ENCODE assay signal across 12 mouse cellular contexts in genomic region chr10:71252421-71252820, GRCm38 (mm10). TPM values are rescaled to one million over a fixed set of nuclear protein-coding genes. Genes with fewer than 3 reads are reported as not detected.
DNase-seq lines count a peak whose midpoint lies in the region; TF ChIP-seq lines count a peak whose summit lies in the region.
"Had no signal": no experiment of that assay in that cellular context is flagged by ENCODE, and none has a peak within 500 bp of the region (broad histone marks: within the 10 kb centered on the region; RNA-seq: fewer than 3 reads in every experiment).

No protein-coding gene starts in this region.

- peak overlapping the region; percentile 97 for H3K27ac ChIP-seq in gastrocnemius, adult 2 months
- H3K27ac ChIP-seq: embryonic facial prominence, embryonic 13.5 days; heart, embryonic 15.5 days; hindbrain, embryonic 14.5 days; intestine, embryonic 15.5 days had no signal

- peak; percentile 55 for DNase-seq in gastrocnemius, adult 2 months
- no peak for DNase-seq in gastrocnemius, postnatal 14 days
- peak; percentile 7 for DNase-seq in kidney, postnatal 10 days
- DNase-seq in kidney, postnatal 4 days = no peak
- DNase-seq in B cell, adult 2 months = no peak
- DNase-seq: cerebellum, adult 11 months; kidney, adult 18-20 months had no signal

- intact Hi-C loops in gastrocnemius, adult 2 months (cut with DNase I) = loop anchor here (2.0 kb wide), 1 partner anchor 14 kb away; no protein-coding TSS in a partner anchor
- intact Hi-C loops in gastrocnemius, postnatal 14 days (cut with DNase I; ENCODE audit: low total_unique reads) = no loop called here

- H3K4me3 ChIP-seq in gastrocnemius, adult 2 months = no peak overlapping the region
- no peak overlapping the region for H3K4me3 ChIP-seq in myocyte
- H3K4me3 ChIP-seq: embryonic facial prominence, embryonic 13.5 days; heart, embryonic 15.5 days; intestine, embryonic 15.5 days had no signal

- H3K79me2 ChIP-seq in myocyte (ENCODE audit: control insufficient read depth, insufficient read depth) = no peaks in the 10 kb centered on the region

- H3ac ChIP-seq in myocyte (ENCODE audit: control insufficient read depth, insufficient read length) = no peak overlapping the region

- peak; percentile 53 for TF ChIP-seq CTCF in gastrocnemius, adult 2 months (IDR thresholded peaks at IDR 0.05)

- H3K4me2 ChIP-seq in myocyte (ENCODE audit: low read depth) = no peak overlapping the region
- H3K4me2 ChIP-seq: embryonic facial prominence, embryonic 13.5 days; heart, embryonic 15.5 days; hindbrain, embryonic 14.5 days; intestine, embryonic 15.5 days had no signal

- TF ChIP-seq POLR2A in myocyte (IDR thresholded peaks at IDR 0.05; ENCODE audit: insufficient read length, low read depth) = no peak

- no peaks in the 10 kb centered on the region for H3K27me3 ChIP-seq in myocyte (ENCODE audit: control insufficient read depth, insufficient read depth, insufficient read length)
- H3K27me3 ChIP-seq: embryonic facial prominence, embryonic 13.5 days; heart, embryonic 15.5 days; intestine, embryonic 15.5 days had no signal

- H3K36me3 ChIP-seq in myocyte (ENCODE audit: control insufficient read depth, insufficient read depth) = peaks cover 12% of the 10 kb centered on the region

TF ChIP-seq in myocyte, 11 proteins besides CTCF, POLR2A, EP300 and RAD21:
- TF ChIP-seq USF1 (IDR thresholded peaks at IDR 0.05; ENCODE audit: low read depth) = no peak
- no peak for TF ChIP-seq TCF12 (IDR thresholded peaks at IDR 0.05; ENCODE audit: insufficient read depth, poor library complexity, severe bottlenecking)
- no peak for TF ChIP-seq MYOD1 (IDR thresholded peaks at IDR 0.05; ENCODE audit: control insufficient read depth in 1 of 3, insufficient read length in 2 of 3, low read depth in 2 of 3)
- TF ChIP-seq MYOG (IDR thresholded peaks at IDR 0.05; ENCODE audit: control insufficient read depth in 1 of 3, insufficient read depth in 1 of 3, insufficient read length in 2 of 3, low read depth in 2 of 3) = no peak
- no peak for TF ChIP-seq TCF3 (IDR thresholded peaks at IDR 0.05; ENCODE audit: insufficient read length, low read depth)
- peak; percentile 44 for TF ChIP-seq POLR2AphosphoS2 (IDR thresholded peaks at IDR 0.05; ENCODE audit: insufficient read length, low read depth)

RNA-seq across cellular contexts. Expression of gene Tfam, which starts 14.3 kb away (rescaled TPM):
- total RNA-seq in gastrocnemius, adult 2 months (2021) = 10 to 100 TPM; 44.5 to 55.6 TPM
- 10 to 100 TPM; 48.1 to 51.2 TPM for total RNA-seq in gastrocnemius, postnatal 14 days (2021)
- polyA plus RNA-seq in myocyte (2012; fragmentation: generic; extraction: Trizol) = 26.7 TPM

RNA-seq across cellular contexts. Expression of gene Ube2d1, which starts 32.6 kb away (rescaled TPM):
- total RNA-seq in gastrocnemius, adult 2 months (2021) = 100 to 1,000 TPM; 162 to 211 TPM
- 100 to 1,000 TPM; 150 to 153 TPM for total RNA-seq in gastrocnemius, postnatal 14 days (2021)
- polyA plus RNA-seq in myocyte (2012; fragmentation: generic; extraction: Trizol) = 69.3 TPM

Comparison
In these comparisons a context has a peak if more than half of its experiments do, and no peak if none do; other contexts are left out.
1. DNase-seq: peak in gastrocnemius, adult 2 months (single experiment) and kidney, postnatal 10 days (single experiment); none in gastrocnemius, postnatal 14 days (single experiment), kidney, postnatal 4 days (0 of 2) and B cell, adult 2 months (0 of 2).